Mouse (Mus musculus) MEL (cell line): Measurements from ENCODE around the gene Ociad1. TPM values are rescaled to one million over a fixed set of nuclear protein-coding genes. Genes with fewer than 3 reads are reported as not detected.

Experiments
- DNase-seq: peaks from one replicate; pipeline ENCODE4 v3.0.0; 2011; ENCODE audit warnings: low read depth, low spot score
- H3K27ac ChIP-seq: 2 replicates; pipeline ENCODE4 v1.5.1; 2012; ENCODE audit warnings: low read depth, mild to moderate bottlenecking, control low read depth, low read length, moderate library complexity; ENCODE audit not compliant: control insufficient read depth
- H3K27me3 ChIP-seq, 2 experiments: fragments of 150-350 bp in 1 of 2; sonication (generic) in 1 of 2; 2 replicates each; pipeline ENCODE4 v1.6.1; 2012; ENCODE audit warnings: low read length in 2 of 2, mild to moderate bottlenecking in 2 of 2, improper control_type of control experiment in 1 of 2, moderate library complexity in 1 of 2; ENCODE audit not compliant: insufficient read depth in 2 of 2, control insufficient read depth in 1 of 2
- H3K36me3 ChIP-seq, 2 experiments: 2 replicates each; pipeline ENCODE4 v1.6.1; 2012 to 2014; ENCODE audit warnings: low read length in 2 of 2, improper control_type of control experiment in 1 of 2, inconsistent platforms in 1 of 2, mild to moderate bottlenecking in 1 of 2; ENCODE audit not compliant: insufficient read depth in 2 of 2, control insufficient read depth in 1 of 2
- H3K4me1 ChIP-seq, 2 experiments: fragments of 150-350 bp in 1 of 2; sonication (generic) in 1 of 2; 2 replicates each; pipeline ENCODE4 v1.6.1; 2012; ENCODE audit warnings: low read length in 2 of 2, improper control_type of control experiment in 1 of 2, mild to moderate bottlenecking in 1 of 2; ENCODE audit not compliant: insufficient read depth in 2 of 2, control insufficient read depth in 1 of 2
- H3K4me3 ChIP-seq, 2 experiments: fragments of 150-350 bp in 1 of 2; sonication (generic) in 1 of 2; 2 replicates each; pipeline ENCODE4 v1.5.1; 2012; ENCODE audit warnings: low read depth in 2 of 2, low read length in 2 of 2, mild to moderate bottlenecking in 2 of 2, moderate library complexity in 2 of 2, control low read depth in 1 of 2, improper control_type of control experiment in 1 of 2; ENCODE audit not compliant: control insufficient read depth in 1 of 2, insufficient read depth in 1 of 2
- H3K79me2 ChIP-seq: 2 replicates; pipeline ENCODE4 v1.6.1; 2012; ENCODE audit warnings: mild to moderate bottlenecking, low read length, moderate library complexity; ENCODE audit not compliant: control insufficient read depth, poor library complexity, insufficient read depth
- H3K9ac ChIP-seq: 2 replicates; pipeline ENCODE4 v1.6.1; 2012; ENCODE audit warnings: low read depth, mild to moderate bottlenecking, control low read depth, low read length, moderate library complexity; ENCODE audit not compliant: control insufficient read depth, poor library complexity, severe bottlenecking
- H3K9me3 ChIP-seq: fragments of 150-350 bp; sonication (generic); replicated peaks from 2 replicates; pipeline ENCODE4 v1.6.1; 2012; ENCODE audit warnings: mild to moderate bottlenecking, low read length, improper control_type of control experiment, moderate library complexity; ENCODE audit not compliant: insufficient read depth
- CHD2 ChIP-seq: IDR thresholded peaks from 2 replicates; pipeline ENCODE4 v1.6.1; 2011; ENCODE audit warnings: low read length, improper control_type of control experiment
- E2F4 ChIP-seq: IDR thresholded peaks from 2 replicates; pipeline ENCODE4 v1.6.1; 2011; ENCODE audit warnings: low read depth, low read length, improper control_type of control experiment, borderline replicate concordance
- ETS1 ChIP-seq: IDR thresholded peaks from 2 replicates; pipeline ENCODE4 v1.6.1; 2012; ENCODE audit warnings: low read depth, mild to moderate bottlenecking, inconsistent platforms, low read length, improper control_type of control experiment, moderate library complexity
- GABPA ChIP-seq: IDR thresholded peaks from 2 replicates; pipeline ENCODE4 v1.6.1; 2012; ENCODE audit warnings: low read depth, mild to moderate bottlenecking, inconsistent platforms, low read length, improper control_type of control experiment, moderate library complexity
- HCFC1 ChIP-seq: IDR thresholded peaks from 2 replicates; pipeline ENCODE4 v1.6.1; 2012; ENCODE audit warnings: low read depth, mild to moderate bottlenecking, inconsistent platforms, low read length, improper control_type of control experiment, moderate library complexity
- KAT2A ChIP-seq: conservative IDR thresholded peaks from 2 replicates; pipeline ENCODE4 v1.6.1; 2012; ENCODE audit warnings: low read depth, low read length, improper control_type of control experiment, inconsistent platforms
- MAX ChIP-seq: IDR thresholded peaks from 2 replicates; pipeline ENCODE4 v1.6.1; 2011; ENCODE audit warnings: low read length, improper control_type of control experiment
- MAZ ChIP-seq: IDR thresholded peaks from 2 replicates; pipeline ENCODE4 v1.6.1; 2012; ENCODE audit warnings: low read depth, mild to moderate bottlenecking, inconsistent platforms, low read length, improper control_type of control experiment
- MXI1 ChIP-seq: IDR thresholded peaks from 2 replicates; pipeline ENCODE4 v1.6.1; 2011; ENCODE audit warnings: mild to moderate bottlenecking, low read depth, low read length, improper control_type of control experiment
- MYC ChIP-seq: IDR thresholded peaks from 2 replicates; pipeline ENCODE4 v1.6.1; 2011; ENCODE audit warnings: low read depth, mild to moderate bottlenecking, low read length, improper control_type of control experiment, moderate library complexity
- NRF1 ChIP-seq: IDR thresholded peaks from 2 replicates; pipeline ENCODE4 v1.6.1; 2014; ENCODE audit warnings: low read depth, mild to moderate bottlenecking, inconsistent platforms, low read length, improper control_type of control experiment, moderate library complexity; ENCODE audit not compliant: poor library complexity, insufficient read depth, severe bottlenecking
- POLR2A ChIP-seq, 2 experiments: IDR thresholded peaks; 2 replicates each; pipeline ENCODE4 v1.6.1; 2011 to 2012; ENCODE audit warnings: low read length in 2 of 2, mild to moderate bottlenecking in 2 of 2, control low read depth in 1 of 2, improper control_type of control experiment in 1 of 2, low read depth in 1 of 2, moderate library complexity in 1 of 2; ENCODE audit not compliant: control insufficient read depth in 1 of 2, insufficient read depth in 1 of 2, poor library complexity in 1 of 2
- POLR2AphosphoS5 ChIP-seq: IDR thresholded peaks from 2 replicates; pipeline ENCODE4 v1.6.1; 2012; ENCODE audit warnings: low read depth, borderline replicate concordance, mild to moderate bottlenecking, inconsistent platforms, low read length, moderate library complexity, mixed read lengths
- RCOR1 ChIP-seq: IDR thresholded peaks from 2 replicates; pipeline ENCODE4 v1.6.1; 2012; ENCODE audit warnings: low read depth, mild to moderate bottlenecking, inconsistent platforms, low read length, improper control_type of control experiment
- SIN3A ChIP-seq: IDR thresholded peaks from 2 replicates; pipeline ENCODE4 v1.6.1; 2012; ENCODE audit warnings: low read length, improper control_type of control experiment, inconsistent platforms
- TBP ChIP-seq: IDR thresholded peaks from 2 replicates; pipeline ENCODE4 v1.8.0; 2011; ENCODE audit warnings: low read depth, low read length, improper control_type of control experiment
- TCF12 ChIP-seq: IDR thresholded peaks from 2 replicates; pipeline ENCODE4 v1.6.1; 2014; ENCODE audit warnings: low read depth, mild to moderate bottlenecking, inconsistent platforms, low read length, improper control_type of control experiment, moderate library complexity
- UBTF ChIP-seq: IDR thresholded peaks from 2 replicates; pipeline ENCODE4 v1.6.1; 2012; ENCODE audit warnings: low read depth, mild to moderate bottlenecking, inconsistent platforms, low read length, improper control_type of control experiment, moderate library complexity, borderline replicate concordance; ENCODE audit not compliant: insufficient read depth
- USF2 ChIP-seq, 2 experiments: IDR thresholded peaks; 2 replicates each; pipeline ENCODE4 v1.6.1; 2011 to 2012; ENCODE audit warnings: improper control_type of control experiment in 2 of 2, low read length in 2 of 2, borderline replicate concordance in 1 of 2, inconsistent platforms in 1 of 2, low read depth in 1 of 2, mild to moderate bottlenecking in 1 of 2; ENCODE audit not compliant: insufficient read depth in 1 of 2
- ZMIZ1 ChIP-seq: IDR thresholded peaks from 2 replicates; pipeline ENCODE4 v1.6.1; 2012; ENCODE audit warnings: low read depth, mild to moderate bottlenecking, inconsistent platforms, low read length, improper control_type of control experiment, moderate library complexity
- polyA plus RNA-seq, 2 experiments: library from polyadenylated mRNA; stranded (reverse) in 1 of 2; unstranded in 1 of 2; fragments of >175 nt in 1 of 2; fragments of >200 nt in 1 of 2; gene quantifications; 2 replicates each; pipeline versions ENCODE4 v1.2.1 to v1.2.4; 2012; ENCODE audit warnings: low replicate concordance in 2 of 2, low read depth in 1 of 2; ENCODE audit not compliant: insufficient read length in 2 of 2, insufficient read depth in 1 of 2, missing spikeins in 1 of 2
- total RNA-seq: library from RNA; depleted of rRNA; stranded (reverse); fragments of 300-350 nt; gene quantifications from 2 replicates; pipeline ENCODE4 v1.2.3, GENCODE M21; 2012

Gene Ociad1
- total and polyA plus RNA-seq, 3 experiments, result 110 to 221 TPM; not detected in 1

DNA sequence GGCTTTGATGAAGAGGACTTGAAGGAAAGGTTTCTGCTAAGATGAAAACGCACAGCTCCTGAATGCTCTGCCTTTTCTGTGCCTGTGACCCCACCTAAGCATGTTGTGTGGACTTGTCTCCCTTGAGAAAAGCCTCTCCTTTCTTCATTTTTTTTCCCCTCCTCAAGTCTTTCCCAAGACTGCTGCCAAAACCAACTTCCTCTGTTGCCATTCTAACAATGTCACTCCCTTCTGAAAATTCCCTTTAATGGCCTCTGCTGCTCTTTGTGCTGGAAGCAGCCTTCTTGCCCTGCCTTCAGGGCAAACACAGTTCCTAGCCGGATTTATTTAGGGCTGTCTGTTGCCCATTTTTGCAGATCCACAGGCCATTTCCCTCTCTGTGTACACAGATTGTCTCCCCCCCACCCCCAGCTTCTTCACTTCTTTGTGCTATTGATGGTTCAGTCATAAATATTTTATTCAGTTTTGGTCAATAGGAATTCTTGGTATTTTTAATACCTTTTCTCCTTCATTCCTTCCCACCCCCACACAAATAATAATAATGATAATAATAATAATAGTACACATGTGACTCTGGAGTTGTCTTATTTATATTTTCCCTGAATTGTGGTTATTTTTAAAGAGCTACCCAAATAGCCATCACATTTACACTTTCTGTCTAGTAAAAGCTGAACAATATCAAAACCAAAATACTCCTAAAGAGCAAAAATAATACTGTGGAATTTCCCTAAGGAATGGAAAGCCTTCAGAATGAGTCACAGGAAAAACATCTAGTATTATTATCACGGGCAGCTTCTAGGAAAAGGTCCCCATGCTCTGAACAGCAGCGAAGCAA lies 12.6 kb upstream of the Ociad1 start:
- Histone ChIP-seq H3K27me3 (no peaks in the 10 kb centered on the region), H3K9me3 (no peaks in the 10 kb centered on the region), H3K27ac (no peak overlapping the region), H3K4me1 (peaks cover 3 to 7% of the 10 kb centered on the region in 2 experiments; a peak in 3 of 4 replicates), H3K4me3 (no peak overlapping the region), H3K9ac (no peak overlapping the region), H3K79me2 (no peaks in the 10 kb centered on the region), H3K36me3 (no peaks in the 10 kb centered on the region; a peak in 1 of 4 replicates)
- DNase-seq, result no peak
- TF ChIP-seq ZMIZ1, result no peak
- no peak for TF ChIP-seq MXI1
- no peak for TF ChIP-seq MYC
- no peak for TF ChIP-seq POLR2A (IDR thresholded peaks at IDR 0.05; ENCODE audit: control insufficient read depth in 1 of 2, insufficient read depth in 1 of 2, low read depth in 1 of 2, low read length in 2 of 2, poor library complexity in 1 of 2)
- no peak for TF ChIP-seq GABPA
- TF ChIP-seq TBP, result no peak
- TF ChIP-seq KAT2A, result no peak
- no peak for TF ChIP-seq SIN3A
- TF ChIP-seq HCFC1, result no peak
- TF ChIP-seq TCF12, result no peak
- TF ChIP-seq MAZ, result no peak
- TF ChIP-seq POLR2AphosphoS5, result no peak

DNA sequence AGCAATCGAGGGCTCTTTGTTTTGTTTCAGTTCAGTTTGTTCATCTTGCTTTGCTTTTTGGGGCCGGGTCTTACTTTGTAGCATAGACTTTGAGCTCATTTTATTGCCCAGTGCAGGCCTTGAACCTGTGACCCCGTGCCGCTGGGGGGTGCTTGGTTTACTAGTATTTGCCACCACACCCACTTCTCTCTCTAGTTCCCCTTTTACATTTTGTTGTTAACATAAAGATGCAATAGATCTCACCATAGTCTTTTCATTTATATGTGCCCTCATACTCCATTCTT lies 12.1 kb upstream of the Ociad1 start:
- peak; percentile 36 for DNase-seq
- Histone ChIP-seq H3K36me3 (no peaks in the 10 kb centered on the region; a peak in 1 of 4 replicates), H3K79me2 (no peaks in the 10 kb centered on the region), H3K27ac (no peak overlapping the region), H3K9me3 (no peaks in the 10 kb centered on the region), H3K4me3 (no peak overlapping the region), H3K9ac (no peak overlapping the region), H3K4me1 (peaks cover 3 to 7% of the 10 kb centered on the region in 2 experiments; a peak in 3 of 4 replicates), H3K27me3 (no peaks in the 10 kb centered on the region)
- TF ChIP-seq POLR2AphosphoS5 (no peak), ETS1 (no peak), UBTF (no peak), RCOR1 (no peak), ZMIZ1 (no peak), CHD2 (no peak), MAX (no peak), E2F4 (no peak), USF2 (IDR thresholded peaks at IDR 0.05; ENCODE audit: borderline replicate concordance in 1 of 2, insufficient read depth in 1 of 2, low read depth in 1 of 2, low read length in 2 of 2) (no peak), MAZ (no peak), NRF1 (no peak)
